Mouse (Mus musculus) cerebellum, adult 2 months (tissue): ENCODE results near the gene Unc5b.

Experiments
- CTCF ChIP-seq: fragments of 200-500 bp; IDR thresholded peaks from 2 replicates; pipeline ENCODE4 v1.5.1; 2011; ENCODE audit warnings: low read depth, mild to moderate bottlenecking, control low read depth, low read length, moderate library complexity, borderline replicate concordance; ENCODE audit not compliant: insufficient read depth
- POLR2A ChIP-seq: fragments of 200-500 bp; IDR thresholded peaks from 2 replicates; pipeline ENCODE4 v1.6.1; 2011; ENCODE audit warnings: low read length, control low read depth, borderline replicate concordance; ENCODE audit not compliant: insufficient read depth

DNA sequence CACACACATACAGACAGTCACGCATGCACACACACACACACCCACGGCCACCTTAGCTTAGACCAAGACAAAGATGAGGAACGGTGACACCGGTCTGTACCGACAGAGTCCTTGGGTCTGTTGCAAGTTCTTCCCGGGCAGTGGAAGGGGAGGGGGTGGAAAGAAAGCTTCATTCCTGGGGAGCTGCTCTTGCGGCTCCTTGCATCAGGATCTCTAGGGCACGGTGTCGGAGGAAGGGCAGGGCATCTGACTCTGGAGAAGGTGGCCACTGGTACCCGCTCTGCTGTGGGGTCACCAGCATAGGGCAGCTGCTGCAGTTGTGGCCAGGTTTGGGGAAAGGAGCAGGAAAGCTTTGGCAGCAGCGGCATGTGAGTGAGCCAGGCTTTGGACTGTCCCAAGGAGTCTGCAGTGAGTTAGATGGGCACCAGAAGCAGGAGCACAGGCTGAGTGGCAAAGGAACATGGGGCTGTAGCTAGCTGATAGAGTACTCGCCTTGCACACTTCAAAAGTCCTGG is 29.4 kb downstream of the Unc5b start:
- no peak for TF ChIP-seq POLR2A
- no peak for TF ChIP-seq CTCF
